Mouse (Mus musculus) R1 (cell line): Measurements from ENCODE around the gene A630023A22Rik.

ENCODE experiments used
- DNase-seq: peaks from one replicate; pipeline ENCODE4 v3.0.0-alpha.2; 2018; ENCODE audit warnings: low read depth, low spot score

The A630023A22Rik gene

DNA sequence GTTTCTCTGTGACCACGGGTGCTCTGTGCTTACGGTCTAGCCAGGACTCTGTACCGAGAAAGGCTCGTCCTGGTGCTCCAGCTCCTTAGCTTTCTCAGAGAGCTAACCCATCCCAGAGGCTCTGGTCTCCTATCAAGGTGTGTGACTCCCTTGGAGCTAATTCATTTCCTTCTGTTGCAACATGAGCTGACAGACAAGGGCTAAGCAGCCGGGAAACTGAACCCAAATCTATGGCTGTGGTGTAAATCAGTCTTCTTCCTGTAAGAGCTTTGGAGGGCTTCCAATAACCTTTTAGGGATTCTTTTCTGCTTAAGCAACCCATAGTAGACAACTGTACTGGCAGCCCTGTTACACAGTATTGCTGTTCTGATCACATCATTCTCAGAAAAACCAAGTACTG lies at the start of gene A630023A22Rik:
A630023A22Rik (minus strand) TSS at position 154 of the 400 bp plus-strand sequence.
- no peak for DNase-seq

DNA sequence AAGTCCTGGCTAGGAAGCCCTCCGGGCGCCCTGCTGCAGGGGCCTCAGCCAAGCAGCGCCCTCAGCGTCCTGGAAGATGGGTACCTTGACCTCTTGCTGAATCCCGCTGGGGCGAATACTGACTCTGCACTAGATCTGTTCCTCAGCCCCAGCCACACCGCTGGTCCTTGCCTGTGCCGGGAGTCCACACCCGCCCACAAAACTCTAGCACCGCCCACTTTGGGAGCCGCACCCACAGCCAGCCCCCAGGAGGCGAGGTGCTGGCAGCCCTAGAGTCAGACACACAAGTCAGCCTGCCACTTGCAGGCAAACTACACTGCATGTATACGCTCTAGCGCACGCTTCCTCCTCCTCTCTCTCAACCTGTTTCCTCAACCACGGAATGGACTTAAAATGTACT lies 49.8 kb upstream of the A630023A22Rik start, which contains the start of gene Npy4r:
Npy4r (minus strand) TSS at position 148 of the 400 bp plus-strand sequence.
- peak; percentile 80 for DNase-seq

DNA sequence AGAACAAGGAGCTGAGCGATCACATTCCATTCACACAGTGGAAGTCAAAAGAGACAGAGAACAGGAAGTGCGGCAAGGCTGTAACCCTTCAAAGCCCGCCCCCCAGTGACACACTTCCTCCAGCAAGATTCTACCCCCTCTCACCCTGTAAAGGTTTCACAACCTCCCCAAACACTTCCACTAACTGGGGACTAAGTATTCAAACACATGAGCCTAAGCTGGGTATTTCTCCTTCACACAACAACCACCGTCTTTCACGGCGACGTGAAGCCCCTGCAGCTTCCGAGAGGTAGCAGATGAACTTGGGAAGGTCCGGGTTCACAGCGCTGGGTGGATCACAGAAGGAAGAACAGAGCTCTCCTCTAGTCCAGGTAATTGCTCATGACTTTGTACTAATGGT lies 40.4 kb upstream of the A630023A22Rik start:
- DNase-seq: peak; percentile 19

DNA sequence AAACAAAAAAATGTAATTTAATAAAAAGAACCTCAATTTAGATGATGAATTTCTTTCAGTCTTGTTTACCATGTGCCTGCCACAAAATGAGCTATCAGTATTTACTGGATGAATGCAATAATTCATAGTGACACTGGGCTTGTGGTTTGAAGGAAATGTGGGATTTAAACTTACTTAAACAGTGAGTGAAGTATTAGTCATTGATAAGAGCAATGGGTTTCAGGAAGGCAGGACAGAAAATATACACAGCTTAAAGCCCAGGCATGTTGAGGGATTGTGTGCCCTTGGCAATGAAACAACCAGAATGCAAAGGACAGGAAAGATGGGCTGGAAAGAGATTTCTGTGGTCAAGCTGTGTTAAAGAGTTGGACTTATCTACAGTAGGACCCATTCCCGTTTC lies 39.8 kb upstream of the A630023A22Rik start:
- DNase-seq: no peak

DNA sequence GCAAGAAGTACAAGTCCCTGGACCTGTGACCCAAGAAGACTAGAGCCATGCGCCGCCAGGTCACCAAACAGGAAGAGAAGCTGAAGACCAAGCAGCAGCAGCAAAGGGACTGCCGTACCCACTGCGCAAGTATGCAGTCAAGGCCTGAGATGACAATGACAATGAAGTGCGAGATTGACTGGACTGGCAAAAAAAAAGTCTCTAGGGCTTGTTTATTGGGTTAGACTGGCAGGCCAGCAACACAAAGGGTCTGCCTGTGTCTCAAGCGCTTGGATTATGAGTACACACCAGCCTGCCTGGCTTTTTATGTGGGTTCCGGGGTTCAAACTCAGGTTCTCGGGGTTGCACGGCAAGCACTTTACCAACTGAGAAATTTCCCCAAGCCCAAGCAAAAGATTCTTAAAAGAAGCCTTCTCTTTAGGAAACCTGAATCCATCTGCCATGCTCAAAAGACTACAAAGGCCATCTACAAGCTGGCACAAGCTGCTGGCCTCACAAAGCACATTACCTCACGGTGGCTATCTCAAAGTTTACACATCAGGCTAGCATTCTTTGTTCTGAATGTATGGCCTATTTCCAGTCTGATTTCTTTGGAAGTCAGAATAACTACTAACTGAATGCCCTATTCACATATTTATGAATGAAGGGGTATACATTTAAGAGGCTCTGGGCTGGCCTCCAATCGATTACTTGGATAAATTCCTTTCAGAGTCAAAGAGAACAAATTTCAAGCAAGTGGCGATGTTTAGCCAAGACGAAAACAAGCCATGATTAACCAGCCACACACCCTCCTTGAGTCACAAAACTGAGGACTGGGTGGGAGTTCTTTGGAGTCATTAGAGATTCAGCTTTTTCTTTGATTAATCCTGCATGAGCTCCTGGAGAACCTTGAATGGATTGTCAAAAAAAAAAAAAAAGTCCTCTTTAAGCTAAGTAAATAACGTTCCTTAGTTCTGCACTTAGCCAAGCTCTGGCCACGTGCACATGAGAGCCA lies 37.4 kb upstream of the A630023A22Rik start:
- DNase-seq: no peak

DNA sequence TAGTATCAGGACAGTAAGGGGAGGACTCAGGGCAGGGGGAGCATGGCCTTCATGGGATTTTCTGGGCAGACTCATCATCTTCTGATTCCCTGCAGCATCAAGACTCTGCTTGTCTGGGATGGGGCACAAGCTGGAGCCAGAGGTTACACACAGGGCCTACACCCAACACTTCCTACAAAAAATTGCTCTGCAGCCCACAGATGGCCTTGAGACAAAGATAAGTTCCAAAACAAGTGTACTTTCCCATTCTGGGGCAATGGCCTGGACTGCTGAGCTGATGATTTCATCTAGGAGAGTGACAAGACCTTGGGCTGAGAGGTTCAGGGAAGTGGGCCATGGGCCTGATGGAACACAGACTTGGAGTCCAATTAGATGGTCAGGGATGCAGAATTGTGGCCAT lies 32.8 kb upstream of the A630023A22Rik start:
- DNase-seq: no peak

DNA sequence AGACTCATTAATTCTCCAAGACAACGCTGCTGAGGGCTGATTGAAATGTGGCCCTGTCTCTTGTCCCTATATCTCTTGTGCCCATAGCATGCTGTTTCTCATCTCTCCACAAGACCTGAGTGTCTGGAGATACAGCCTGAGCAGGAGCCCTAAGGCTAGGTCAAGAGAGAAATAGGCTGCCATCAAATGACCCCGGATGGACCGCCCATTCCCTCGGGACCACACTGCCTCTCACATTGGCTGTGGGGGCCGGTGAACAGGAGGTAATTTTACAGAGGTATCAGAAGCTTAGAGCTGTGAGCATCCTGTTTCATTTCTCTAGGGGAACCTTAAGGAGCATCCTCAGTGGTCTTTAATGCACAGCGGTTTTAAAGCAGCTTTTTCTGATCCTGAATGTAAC lies 28.7 kb upstream of the A630023A22Rik start:
- no peak for DNase-seq

DNA sequence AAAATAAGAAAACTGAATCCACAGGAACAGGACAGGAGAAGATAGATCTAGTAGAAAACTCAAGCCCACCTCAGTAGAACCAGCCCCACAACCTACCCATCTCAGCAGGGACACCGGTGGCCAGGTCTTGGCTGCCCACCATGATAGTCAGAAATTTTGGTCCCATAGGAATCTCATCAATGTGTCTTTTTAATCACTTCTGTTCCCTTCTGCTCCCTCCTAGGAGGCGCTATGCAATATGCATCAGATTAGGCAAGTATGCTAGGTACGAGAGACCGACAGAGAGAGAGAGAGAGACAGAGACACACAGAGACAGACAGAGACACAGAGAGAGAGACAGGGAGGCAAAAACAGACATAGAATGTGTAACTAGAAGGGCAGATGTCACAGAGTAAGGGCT lies 19.1 kb upstream of the A630023A22Rik start:
- no peak for DNase-seq

DNA sequence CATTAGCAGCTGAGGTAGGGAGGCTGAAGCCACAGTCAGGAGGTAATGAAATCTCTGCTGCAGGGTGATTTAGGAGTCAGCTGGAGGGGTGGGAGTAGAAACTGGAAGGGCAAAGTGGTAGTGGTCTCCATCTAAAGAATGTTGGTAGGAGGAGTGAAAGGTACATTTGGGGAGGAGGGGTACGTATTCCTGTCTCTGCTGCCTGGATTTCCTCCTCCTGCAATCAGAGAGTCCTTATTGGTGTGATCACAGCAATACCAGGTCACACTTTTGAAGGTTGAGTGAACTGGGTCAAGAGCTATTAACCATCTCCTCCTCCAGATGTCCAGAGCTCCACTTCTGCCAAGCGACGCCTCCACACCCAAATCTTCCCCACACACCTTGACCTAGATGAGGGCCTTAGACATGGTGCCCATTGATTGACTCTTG lies 18.4 kb upstream of the A630023A22Rik start:
- no peak for DNase-seq

DNA sequence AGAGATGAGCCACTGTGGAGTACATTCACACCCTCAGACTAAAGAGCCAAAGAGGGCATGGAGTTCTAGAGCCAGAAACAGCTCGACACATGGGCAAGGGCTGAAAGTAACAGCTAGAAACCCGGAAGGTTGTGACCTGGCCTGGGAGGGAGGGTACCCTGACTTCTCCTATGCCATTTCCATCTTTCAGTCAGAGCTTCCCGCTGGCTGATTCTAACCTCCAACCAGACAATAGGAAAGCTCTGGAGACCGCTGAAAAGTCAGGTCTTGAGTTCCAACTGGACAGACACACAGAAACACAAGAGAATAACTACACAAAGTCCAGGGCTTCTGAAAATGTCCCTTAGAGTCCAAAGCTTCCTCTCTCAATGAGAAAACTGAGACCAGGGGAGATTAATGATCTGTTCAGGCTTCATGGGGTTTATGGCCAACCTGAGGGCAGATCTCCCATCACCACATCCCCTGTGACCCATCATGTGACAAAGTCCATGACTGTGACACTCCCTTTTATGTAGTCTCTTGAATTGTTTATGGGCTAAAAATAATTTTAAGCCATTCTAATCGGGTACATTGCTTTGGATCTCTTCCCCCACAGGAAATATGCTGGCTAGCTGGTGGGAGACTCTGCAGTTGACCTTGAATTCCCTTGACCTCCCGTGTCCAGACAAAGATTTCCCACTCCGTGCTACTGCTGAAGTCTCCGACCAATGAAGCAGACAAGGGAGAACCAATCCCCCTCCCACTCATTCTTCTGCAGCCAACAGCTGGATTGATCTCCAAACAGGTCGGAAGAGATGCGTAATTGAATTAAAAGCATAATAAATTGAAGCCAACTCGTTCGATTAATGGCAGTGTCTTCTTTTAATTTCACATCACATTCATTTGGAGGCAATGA lies 17.7 kb upstream of the A630023A22Rik start:
- DNase-seq: no peak

DNA sequence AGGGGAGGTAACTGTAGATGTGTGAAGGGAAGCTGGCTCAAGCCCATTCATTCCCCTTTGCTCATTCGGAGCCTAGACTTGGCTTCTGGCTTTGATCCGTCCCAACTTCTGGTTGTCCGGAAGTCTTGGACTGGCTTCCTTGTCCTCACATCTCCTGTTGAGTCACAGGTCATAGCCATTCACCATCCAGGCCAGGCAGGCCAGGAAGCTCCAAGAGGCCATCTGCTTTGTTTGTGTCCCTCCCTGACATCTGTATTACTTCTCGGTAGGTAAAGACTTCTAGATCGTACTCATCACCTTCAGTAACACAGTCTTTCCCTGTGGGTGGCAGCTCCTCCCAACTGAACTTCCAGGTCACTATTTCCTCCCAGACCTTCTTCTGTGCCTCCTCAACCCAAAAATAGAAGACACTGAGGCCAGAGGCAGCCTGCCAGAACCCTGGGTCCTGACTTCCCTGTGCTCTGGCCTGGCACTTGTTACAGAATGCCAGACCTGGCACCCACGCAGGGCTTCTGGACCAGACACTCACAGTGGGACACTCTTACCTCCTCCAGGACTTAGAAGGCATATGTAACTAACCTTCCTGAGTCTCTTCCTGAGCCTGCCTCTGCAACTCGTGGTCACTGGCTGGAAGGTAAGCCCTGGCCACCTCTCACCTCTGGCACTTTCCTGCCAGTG lies 16.6 kb upstream of the A630023A22Rik start:
- DNase-seq: no peak

DNA sequence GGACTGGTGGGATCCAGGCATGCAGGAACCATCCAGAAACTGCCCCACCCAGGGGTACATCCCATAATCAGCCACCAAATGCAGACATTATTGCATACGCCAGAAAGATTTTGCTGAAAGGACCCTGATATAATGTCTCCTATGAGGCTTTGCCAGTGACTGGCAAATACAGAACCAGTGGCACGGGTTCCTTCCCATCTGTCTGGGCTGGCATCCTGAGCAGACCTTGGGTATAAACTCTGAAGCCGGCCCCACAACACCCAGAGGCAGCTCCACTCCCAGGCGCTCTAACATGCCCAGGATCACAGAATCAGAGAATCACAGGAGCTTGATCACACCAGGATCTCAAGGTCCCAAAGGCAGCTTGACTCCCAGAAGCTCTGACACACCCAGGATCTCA lies 11.8 kb upstream of the A630023A22Rik start:
- DNase-seq: no peak

DNA sequence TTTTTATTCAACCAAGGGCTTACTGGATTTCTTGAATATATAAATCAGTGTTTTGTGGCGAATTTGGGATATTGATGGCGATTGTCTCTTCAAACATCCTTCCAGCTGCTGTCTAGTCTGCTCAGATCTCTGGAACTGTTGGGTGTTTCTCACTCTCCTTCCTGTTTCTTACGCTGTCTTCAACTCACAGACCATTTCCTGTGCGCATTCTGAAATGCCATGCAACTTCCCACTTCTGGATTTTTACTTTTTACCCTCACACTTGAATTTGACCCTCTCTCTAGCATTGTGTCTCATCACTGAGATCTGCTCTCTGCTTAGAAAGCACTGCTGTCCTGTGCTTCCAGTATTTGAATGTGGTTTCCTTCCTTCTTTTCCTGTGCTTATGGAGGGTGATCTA lies 5.0 kb upstream of the A630023A22Rik start:
- DNase-seq: no peak

DNA sequence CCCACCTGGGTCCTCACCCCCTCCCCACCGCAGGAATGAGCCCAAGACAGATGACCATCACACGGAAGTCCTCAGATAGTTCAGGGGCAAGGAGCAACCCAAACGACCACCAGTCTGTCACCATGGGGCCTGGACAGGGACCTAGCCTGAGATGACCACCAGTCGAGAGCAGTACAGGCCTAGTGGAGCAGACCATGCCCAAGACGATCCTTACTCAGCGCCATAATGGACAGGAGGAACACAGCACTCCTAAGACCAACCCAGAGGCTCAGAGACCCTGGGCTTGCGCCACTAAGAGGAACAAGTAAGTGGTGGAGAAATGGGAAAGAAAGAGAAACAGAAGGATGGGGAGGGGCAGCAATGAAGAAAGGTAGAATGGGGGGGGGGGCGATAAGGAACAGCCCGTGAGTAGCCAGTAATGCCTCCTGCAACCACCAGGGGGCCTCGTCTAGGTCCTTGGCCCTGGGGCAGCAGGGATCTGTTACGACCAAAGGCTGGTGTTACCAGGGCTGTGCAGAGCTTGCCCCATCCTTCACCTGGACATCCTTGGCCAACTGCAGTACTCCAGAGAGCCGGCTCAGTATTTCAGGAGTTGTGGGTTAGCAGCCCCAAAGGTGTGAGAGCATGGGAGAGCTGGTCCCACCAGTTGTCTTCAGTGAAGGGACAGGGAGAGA lies 4.0 kb upstream of the A630023A22Rik start:
- DNase-seq: peak; percentile 65

DNA sequence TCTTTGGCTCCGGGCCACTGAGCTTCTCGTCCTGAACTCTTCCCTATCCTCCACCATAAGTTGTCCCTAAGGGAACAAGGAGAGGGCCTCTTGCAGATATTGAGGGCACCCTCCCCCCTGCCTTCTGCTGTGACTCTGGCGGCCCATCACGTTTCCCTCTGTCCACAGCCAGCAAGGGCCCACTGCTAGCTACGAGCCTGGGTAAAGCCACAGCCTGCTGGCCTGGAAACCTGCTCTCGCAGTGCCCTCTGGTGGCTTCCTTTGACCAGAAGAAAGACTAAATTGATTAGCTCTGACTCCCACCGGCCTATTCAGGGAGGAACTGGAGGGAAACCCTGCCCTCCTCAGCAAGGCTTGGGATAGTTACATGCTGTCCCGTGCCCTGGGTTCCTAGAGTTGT lies 2.3 kb upstream of the A630023A22Rik start:
- DNase-seq: peak; percentile 66

DNA sequence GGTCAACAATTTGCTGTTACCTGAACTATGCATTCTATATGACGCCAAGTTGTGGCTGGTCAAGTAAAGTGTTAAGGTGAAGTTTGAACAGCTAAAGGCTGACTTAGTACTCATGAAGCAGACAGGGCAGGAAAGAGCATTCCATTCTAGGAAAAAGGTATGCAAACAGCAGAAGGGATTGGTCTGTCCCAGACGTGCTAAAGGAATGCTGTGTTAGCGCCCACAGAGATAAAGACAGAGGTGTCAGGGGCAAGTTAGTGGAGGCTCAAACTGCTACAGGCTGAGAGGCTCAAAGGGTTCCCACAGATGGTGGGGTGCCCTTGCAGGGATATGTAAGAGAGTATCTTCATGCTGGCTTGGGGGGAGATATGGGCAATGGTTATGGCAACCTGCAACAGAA lies 1.3 kb upstream of the A630023A22Rik start:
- no peak for DNase-seq

DNA sequence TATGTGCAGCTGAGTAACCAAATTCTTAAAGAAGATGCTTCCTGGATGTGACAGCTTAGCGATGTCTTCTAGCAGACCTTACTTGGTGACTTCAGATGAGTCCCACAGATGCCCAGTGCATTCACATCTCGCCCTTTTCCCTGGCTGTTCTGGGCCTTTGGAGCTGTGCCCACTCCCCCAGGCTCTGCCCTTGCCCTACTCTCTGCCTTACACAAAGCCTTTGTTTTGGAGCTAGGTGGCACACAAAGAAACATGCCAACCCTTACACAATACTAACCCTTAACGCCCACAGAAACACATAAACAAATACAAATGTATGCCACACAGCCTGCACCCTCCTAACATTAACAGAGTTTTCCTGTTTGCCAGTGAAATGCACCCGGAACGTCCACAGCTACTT lies 6.4 kb downstream of the A630023A22Rik start:
- DNase-seq: no peak

DNA sequence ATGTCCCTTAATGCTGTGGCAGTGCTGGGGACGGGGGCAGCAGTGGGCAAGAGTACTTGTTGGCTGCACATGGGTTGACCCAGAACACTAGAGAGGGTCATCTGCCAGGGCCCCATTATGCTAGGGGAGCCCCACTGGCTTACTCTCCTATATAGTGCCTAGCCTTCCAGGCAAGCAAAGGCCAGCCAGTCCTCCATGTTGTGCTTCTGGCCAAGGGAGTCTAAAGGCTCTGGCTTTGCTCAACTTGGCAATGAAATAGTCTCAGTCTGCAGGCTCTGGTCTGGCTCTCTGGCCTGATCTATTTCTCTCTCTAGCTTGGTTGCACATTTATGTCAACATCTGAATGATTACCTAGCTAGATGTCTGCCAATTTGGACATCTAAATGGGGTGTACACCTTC lies 9.7 kb downstream of the A630023A22Rik start:
- no peak for DNase-seq

DNA sequence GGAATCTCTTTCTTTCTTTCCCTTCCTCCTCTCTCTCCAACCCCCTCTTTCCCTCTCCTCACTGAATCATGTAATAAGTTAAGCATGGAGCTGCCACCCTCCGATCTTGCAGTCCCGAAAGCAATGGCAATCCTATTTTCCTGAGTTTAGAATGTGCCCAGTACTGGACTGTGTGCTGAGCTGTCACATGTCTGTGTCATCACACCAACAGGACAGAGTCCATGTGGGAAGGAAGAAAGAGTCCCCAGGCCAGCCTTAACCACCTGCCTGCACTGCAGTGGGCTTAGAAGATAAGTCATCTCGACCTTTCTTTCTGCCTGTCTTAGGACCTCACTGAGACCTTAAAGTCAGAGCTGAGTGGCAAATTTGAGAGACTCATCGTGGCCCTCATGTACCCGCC lies 11.1 kb downstream of the A630023A22Rik start:
- no peak for DNase-seq

DNA sequence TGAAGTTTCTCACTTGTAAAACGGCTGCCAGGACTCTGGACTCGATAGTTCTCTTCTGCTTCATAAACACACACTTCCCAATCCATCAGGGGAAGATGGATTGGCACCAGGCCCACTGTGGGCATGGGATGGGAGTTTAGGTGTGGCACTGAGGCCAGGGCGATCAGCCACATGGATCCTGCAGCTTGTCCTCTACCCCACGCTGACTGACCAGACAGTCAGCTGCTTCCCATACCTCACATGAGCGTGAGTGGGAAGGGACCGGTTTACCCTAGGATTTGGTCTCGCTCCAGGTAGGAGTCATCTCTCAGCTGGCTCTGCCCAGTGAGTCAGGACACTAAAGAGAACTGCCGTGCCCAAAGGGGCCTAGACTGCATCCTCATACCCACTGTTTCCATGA lies 12.8 kb downstream of the A630023A22Rik start:
- DNase-seq: no peak

DNA sequence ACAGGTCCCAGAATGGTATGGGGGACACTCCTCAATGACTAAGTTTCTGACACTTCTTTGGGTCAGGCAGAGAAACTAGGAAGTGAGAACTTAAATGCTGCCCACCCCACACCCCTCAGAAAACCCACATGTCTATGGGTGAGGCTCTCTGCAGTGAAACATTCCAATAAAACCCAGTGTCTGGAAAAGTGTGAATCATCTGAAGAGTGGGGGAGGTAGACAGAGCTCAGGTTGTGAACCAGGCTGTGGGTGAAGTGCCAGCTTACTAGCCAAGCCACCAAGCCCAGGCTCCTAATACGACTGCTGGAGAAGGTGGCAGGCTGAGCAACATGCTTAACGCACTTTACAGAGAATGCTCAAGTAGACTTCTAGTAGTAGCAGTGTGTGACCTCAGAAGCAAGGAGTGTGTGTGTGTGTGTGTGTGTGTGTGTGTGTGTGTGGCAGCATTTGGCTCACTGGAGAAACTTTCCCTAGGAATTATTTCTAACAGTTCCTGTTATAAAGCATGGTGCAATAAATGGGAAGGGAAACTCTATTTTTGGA lies 14.6 kb downstream of the A630023A22Rik start:
- no peak for DNase-seq
